Mouse (Mus musculus): ENCODE measurements around the gene Klf3. TPM values are rescaled to one million over a fixed set of nuclear protein-coding genes. Genes with fewer than 3 reads are reported as not detected.

The Klf3 gene
- polyA plus RNA-seq, 1 experiment from 2014 or later: 25.3 TPM

GRCm38 (mm10) chr5:64788175-64788574 lies 15.0 kb upstream of the Klf3 start:
- Histone ChIP-seq H3K4me1 (ENCODE audit: control insufficient read depth, insufficient read depth, low read length) (no peaks in the 10 kb centered on the region), H3K9ac (replicated peaks; ENCODE audit: low read length) (no peak overlapping the region), H3K4me2 (ENCODE audit: low read length) (no peak overlapping the region), H3K4me3 (replicated peaks; ENCODE audit: low read depth, low read length) (no peak overlapping the region), H3K27me3 (ENCODE audit: control insufficient read depth, insufficient read depth, low read length) (no peaks in the 10 kb centered on the region), H3K27ac (replicated peaks; ENCODE audit: low read depth, low read length) (no peak overlapping the region), H3K36me3 (ENCODE audit: control insufficient read depth, insufficient read depth, low read length) (no peaks in the 10 kb centered on the region), H3K9me3 (ENCODE audit: control insufficient read depth, low read length) (no peaks in the 10 kb centered on the region)
- WGBS: 100% methylated on average over 1 of the region's 1 CpGs
- DNase-seq: no peak
- ATAC-seq (ENCODE audit: low FRiP score, low TSS enrichment): no peak

- H3K4me3 ChIP-seq (replicated peaks; ENCODE audit: low read depth, low read length): no peak overlapping the region
- H3K36me3 ChIP-seq (ENCODE audit: control insufficient read depth, insufficient read depth, low read length): no peaks in the 10 kb centered on the region
- H3K9ac ChIP-seq (replicated peaks; ENCODE audit: low read length): no peak overlapping the region
- no peak overlapping the region for H3K4me2 ChIP-seq (ENCODE audit: low read length)
- WGBS: 82% methylated on average over 4 of the region's 4 CpGs
- H3K9me3 ChIP-seq (ENCODE audit: control insufficient read depth, low read length): peaks cover 9% of the 10 kb centered on the region; the same call in 1 of the 2 replicates
- ATAC-seq (ENCODE audit: low FRiP score, low TSS enrichment) (no peak), DNase-seq (no peak)
- H3K4me1 ChIP-seq (ENCODE audit: control insufficient read depth, insufficient read depth, low read length): no peaks in the 10 kb centered on the region
- H3K27ac ChIP-seq (replicated peaks; ENCODE audit: low read depth, low read length): no peak overlapping the region
- no peaks in the 10 kb centered on the region for H3K27me3 ChIP-seq (ENCODE audit: control insufficient read depth, insufficient read depth, low read length)
Observed at GRCm38 (mm10) chr5:64798209-64798608, 5.0 kb upstream of the Klf3 start.

- H3K4me1 ChIP-seq (ENCODE audit: control insufficient read depth, insufficient read depth, low read length): peaks cover 16% of the 10 kb centered on the region
- H3K9ac ChIP-seq (replicated peaks; ENCODE audit: low read length): no peak overlapping the region
- DNase-seq (no peak), ATAC-seq (ENCODE audit: low FRiP score, low TSS enrichment) (no peak)
- H3K27ac ChIP-seq (replicated peaks; ENCODE audit: low read depth, low read length): no peak overlapping the region
- no peaks in the 10 kb centered on the region for H3K27me3 ChIP-seq (ENCODE audit: control insufficient read depth, insufficient read depth, low read length)
- WGBS: 80% methylated on average over 2 of the region's 2 CpGs
- H3K9me3 ChIP-seq (ENCODE audit: control insufficient read depth, low read length): peaks cover 4% of the 10 kb centered on the region; the same call in 1 of the 2 replicates
- H3K4me2 ChIP-seq (ENCODE audit: low read length): no peak overlapping the region
- H3K4me3 ChIP-seq (replicated peaks; ENCODE audit: low read depth, low read length): no peak overlapping the region
- H3K36me3 ChIP-seq (ENCODE audit: control insufficient read depth, insufficient read depth, low read length): no peaks in the 10 kb centered on the region
Observed at GRCm38 (mm10) chr5:64801545-64801944, 1.6 kb upstream of the Klf3 start.

- H3K27me3 ChIP-seq (ENCODE audit: control insufficient read depth, insufficient read depth, low read length): no peaks in the 10 kb centered on the region
- H3K9me3 ChIP-seq (ENCODE audit: control insufficient read depth, low read length): peaks cover 4% of the 10 kb centered on the region; the same call in 1 of the 2 replicates
- peak overlapping the region; percentile 84 for H3K9ac ChIP-seq (replicated peaks; ENCODE audit: low read length)
- no peaks in the 10 kb centered on the region for H3K36me3 ChIP-seq (ENCODE audit: control insufficient read depth, insufficient read depth, low read length)
- peak overlapping the region; percentile 92 for H3K27ac ChIP-seq (replicated peaks; ENCODE audit: low read depth, low read length)
- H3K4me2 ChIP-seq (ENCODE audit: low read length): peak overlapping the region; percentile 80
- peaks cover 16% of the 10 kb centered on the region for H3K4me1 ChIP-seq (ENCODE audit: control insufficient read depth, insufficient read depth, low read length)
- 5% methylated on average over 8 of the region's 8 CpGs for WGBS
- ATAC-seq (ENCODE audit: low FRiP score, low TSS enrichment) (no peak), DNase-seq (no peak)
- peak overlapping the region; percentile 82 for H3K4me3 ChIP-seq (replicated peaks; ENCODE audit: low read depth, low read length)
Observed at GRCm38 (mm10) chr5:64802143-64802542, 1.0 kb upstream of the Klf3 start.

- H3K36me3 ChIP-seq (ENCODE audit: control insufficient read depth, insufficient read depth, low read length): no peaks in the 10 kb centered on the region
- H3K4me2 ChIP-seq (ENCODE audit: low read length): peak overlapping the region; percentile 80
- H3K9me3 ChIP-seq (ENCODE audit: control insufficient read depth, low read length): peaks cover 4% of the 10 kb centered on the region; the same call in 1 of the 2 replicates
- under 1% methylated on average over 68 of the region's 69 CpGs for WGBS
- H3K27ac ChIP-seq (replicated peaks; ENCODE audit: low read depth, low read length): peak overlapping the region; percentile 92
- ATAC-seq (ENCODE audit: low FRiP score, low TSS enrichment): peak; percentile 17
- peak overlapping the region; percentile 82 for H3K4me3 ChIP-seq (replicated peaks; ENCODE audit: low read depth, low read length)
- peak; percentile 76 for DNase-seq
- H3K9ac ChIP-seq (replicated peaks; ENCODE audit: low read length): peak overlapping the region; percentile 84
- no peaks in the 10 kb centered on the region for H3K27me3 ChIP-seq (ENCODE audit: control insufficient read depth, insufficient read depth, low read length)
- peaks cover 16% of the 10 kb centered on the region for H3K4me1 ChIP-seq (ENCODE audit: control insufficient read depth, insufficient read depth, low read length)
Observed at GRCm38 (mm10) chr5:64803720-64804462, 703 bp downstream of the Klf3 start.

GRCm38 (mm10) chr5:64805131-64805872 lies 2.1 kb downstream of the Klf3 start:
- 2% methylated on average over 7 of the region's 7 CpGs for WGBS
- DNase-seq: peak; percentile 63

GRCm38 (mm10) chr5:64805873-64806505 lies 2.8 kb downstream of the Klf3 start:
- peak overlapping the region; percentile 80 for H3K4me2 ChIP-seq (ENCODE audit: low read length)
- no peaks in the 10 kb centered on the region for H3K9me3 ChIP-seq (ENCODE audit: control insufficient read depth, low read length)
- H3K9ac ChIP-seq (replicated peaks; ENCODE audit: low read length): peak overlapping the region; percentile 41
- H3K4me1 ChIP-seq (ENCODE audit: control insufficient read depth, insufficient read depth, low read length): peaks cover 20% of the 10 kb centered on the region
- peak overlapping the region; percentile 82 for H3K27ac ChIP-seq (replicated peaks; ENCODE audit: low read depth, low read length)
- ATAC-seq (ENCODE audit: low FRiP score, low TSS enrichment) (no peak), DNase-seq (peak; percentile 76)
- no peaks in the 10 kb centered on the region for H3K27me3 ChIP-seq (ENCODE audit: control insufficient read depth, insufficient read depth, low read length)
- WGBS: 0% methylated on average over 7 of the region's 7 CpGs
- no peaks in the 10 kb centered on the region for H3K36me3 ChIP-seq (ENCODE audit: control insufficient read depth, insufficient read depth, low read length)
- peak overlapping the region; percentile 82 for H3K4me3 ChIP-seq (replicated peaks; ENCODE audit: low read depth, low read length)

More at GRCm38 (mm10) chr5:64805131-64805872, 2.1 kb downstream of the Klf3 start:
- H3K4me3 ChIP-seq (replicated peaks; ENCODE audit: low read depth, low read length): peak overlapping the region; percentile 82
- ATAC-seq (ENCODE audit: low FRiP score, low TSS enrichment): no peak
- H3K4me2 ChIP-seq (ENCODE audit: low read length): peak overlapping the region; percentile 80
- no peaks in the 10 kb centered on the region for H3K27me3 ChIP-seq (ENCODE audit: control insufficient read depth, insufficient read depth, low read length)
- peak overlapping the region; percentile 41 for H3K9ac ChIP-seq (replicated peaks; ENCODE audit: low read length)
- H3K36me3 ChIP-seq (ENCODE audit: control insufficient read depth, insufficient read depth, low read length): no peaks in the 10 kb centered on the region
- H3K9me3 ChIP-seq (ENCODE audit: control insufficient read depth, low read length): no peaks in the 10 kb centered on the region
- peaks cover 16% of the 10 kb centered on the region for H3K4me1 ChIP-seq (ENCODE audit: control insufficient read depth, insufficient read depth, low read length)
- H3K27ac ChIP-seq (replicated peaks; ENCODE audit: low read depth, low read length): peak overlapping the region; percentile 82

- peaks cover 26% of the 10 kb centered on the region for H3K4me1 ChIP-seq (ENCODE audit: control insufficient read depth, insufficient read depth, low read length)
- DNase-seq: no peak
- H3K36me3 ChIP-seq (ENCODE audit: control insufficient read depth, insufficient read depth, low read length): no peaks in the 10 kb centered on the region
- H3K9me3 ChIP-seq (ENCODE audit: control insufficient read depth, low read length): no peaks in the 10 kb centered on the region
- H3K4me2 ChIP-seq (ENCODE audit: low read length): peak overlapping the region; percentile 80
- H3K4me3 ChIP-seq (replicated peaks; ENCODE audit: low read depth, low read length): no peak overlapping the region
- H3K27ac ChIP-seq (replicated peaks; ENCODE audit: low read depth, low read length): peak overlapping the region; percentile 82; the same call in 1 of the 2 replicates
- H3K9ac ChIP-seq (replicated peaks; ENCODE audit: low read length): peak overlapping the region; percentile 41; the same call in 1 of the 2 replicates
- 18% methylated on average over 2 of the region's 2 CpGs for WGBS
- H3K27me3 ChIP-seq (ENCODE audit: control insufficient read depth, insufficient read depth, low read length): no peaks in the 10 kb centered on the region
- no peak for ATAC-seq (ENCODE audit: low FRiP score, low TSS enrichment)
Observed at GRCm38 (mm10) chr5:64806600-64806999, 3.4 kb downstream of the Klf3 start.

All from midbrain, embryonic 14.5 days (tissue).